Mouse (Mus musculus): Measurements from ENCODE around the gene Wdr18.

The Wdr18 gene

GRCm38 (mm10) chr10:79927324-79928029 lies 32.5 kb upstream of the Wdr18 start:
- peak in 1 of 2 experiments; percentile 72 for DNase-seq

GRCm38 (mm10) chr10:79928030-79928694 lies 31.8 kb upstream of the Wdr18 start:
- DNase-seq: peak in 1 of 2 experiments; percentile 53

GRCm38 (mm10) chr10:79928907-79929701 lies 30.8 kb upstream of the Wdr18 start:
- no peak for DNase-seq

- DNase-seq: no peak
Measured at GRCm38 (mm10) chr10:79929967-79930825, 29.8 kb upstream of the Wdr18 start.

GRCm38 (mm10) chr10:79930826-79931186 lies 29.1 kb upstream of the Wdr18 start:
- DNase-seq: no peak

- no peak for DNase-seq
Measured at GRCm38 (mm10) chr10:79931797-79932196, 28.2 kb upstream of the Wdr18 start.

GRCm38 (mm10) chr10:79932736-79933135 lies 27.2 kb upstream of the Wdr18 start:
- peak in 1 of 2 experiments; percentile 68 for DNase-seq

GRCm38 (mm10) chr10:79933145-79933679 lies 26.7 kb upstream of the Wdr18 start:
- DNase-seq: peak; percentile 30 to 60

GRCm38 (mm10) chr10:79933861-79934260 lies 26.1 kb upstream of the Wdr18 start:
- no peak for DNase-seq

- DNase-seq: peak; percentile 91 to 93
Measured at GRCm38 (mm10) chr10:79934272-79934721, 25.7 kb upstream of the Wdr18 start.

- no peak for DNase-seq
Measured at GRCm38 (mm10) chr10:79934794-79935569, 25.0 kb upstream of the Wdr18 start.

GRCm38 (mm10) chr10:79936284-79936910 lies 23.6 kb upstream of the Wdr18 start:
- peak; percentile 86 to 91 for DNase-seq

- peak; percentile 86 to 88 for DNase-seq
Measured at GRCm38 (mm10) chr10:79936911-79937441, 23.0 kb upstream of the Wdr18 start.

GRCm38 (mm10) chr10:79937775-79938526 lies 22.0 kb upstream of the Wdr18 start:
- DNase-seq: peak; percentile 72 to 73

- DNase-seq: peak in 1 of 2 experiments; percentile 28
Measured at GRCm38 (mm10) chr10:79940749-79941148, 19.2 kb upstream of the Wdr18 start.

GRCm38 (mm10) chr10:79942988-79943387 lies 17.0 kb upstream of the Wdr18 start:
- DNase-seq: no peak

GRCm38 (mm10) chr10:79943471-79943901 lies 16.5 kb upstream of the Wdr18 start:
- DNase-seq: peak in 1 of 2 experiments; percentile 49

GRCm38 (mm10) chr10:79945507-79946234 lies 14.3 kb upstream of the Wdr18 start:
- peak; percentile 75 to 76 for DNase-seq
